Comparison of ENCODE assay signal across 16 mouse cellular contexts in the genomic region with DNA sequence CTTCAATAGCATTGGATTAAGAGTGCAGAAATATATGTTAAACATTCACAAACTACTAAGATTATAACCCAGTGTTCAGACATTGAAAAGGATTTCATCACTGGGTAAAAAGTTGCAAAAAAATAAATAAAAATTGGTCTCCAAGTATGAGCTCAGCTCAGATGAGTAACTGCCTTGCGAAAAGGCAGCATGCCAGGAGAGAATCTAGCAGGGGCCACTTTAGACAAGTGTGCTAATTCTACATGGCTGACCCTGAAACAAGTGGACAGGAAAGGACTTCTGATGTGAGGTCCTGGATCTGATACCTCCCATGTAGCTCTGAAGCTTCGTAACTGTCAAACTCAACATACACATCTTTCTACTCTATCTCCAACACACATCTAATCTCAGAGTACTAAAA.
DNase-seq lines count a peak whose midpoint lies in the region; ATAC-seq lines count a peak whose summit lies in the region.
"Had no signal": no experiment of that assay in that cellular context is flagged by ENCODE, and none has a peak within 500 bp of the region (broad histone marks: within the 10 kb centered on the region; RNA-seq: fewer than 3 reads in every experiment).

No protein-coding gene starts in this region.

- no peak for ATAC-seq in midbrain, embryonic 11.5 days (ENCODE audit: low FRiP score)
- ATAC-seq in midbrain, embryonic 15.5 days (replicated peaks), result no peak
- no peak for ATAC-seq in CD4-positive, CD25-positive, alpha-beta regulatory T cell, adult 4 months
- ATAC-seq: hindbrain, postnatal 0 days had no signal

- H3K27ac ChIP-seq in heart, embryonic 10.5 days, result no peak overlapping the region
- no peak overlapping the region for H3K27ac ChIP-seq in midbrain, embryonic 11.5 days (ENCODE audit: low read depth, low read length)
- H3K27ac ChIP-seq in midbrain, embryonic 15.5 days, result no peak overlapping the region
- H3K27ac ChIP-seq: hindbrain, postnatal 0 days; kidney, postnatal 0 days; liver, embryonic 14.5 days; midbrain, embryonic 10.5 days; neural tube, embryonic 13.5 days had no signal

- H3K4me1 ChIP-seq in heart, embryonic 10.5 days, result peaks cover 5% of the 10 kb centered on the region
- H3K4me1 ChIP-seq in midbrain, embryonic 11.5 days (ENCODE audit: control insufficient read depth, insufficient read depth, low read length), result no peaks in the 10 kb centered on the region
- no peaks in the 10 kb centered on the region for H3K4me1 ChIP-seq in midbrain, embryonic 15.5 days

- peak; percentile 16 to 27 for DNase-seq in heart, adult 18-20 months
- no peak for DNase-seq in heart, embryonic 10.5 days (ENCODE audit: low spot score)
- peak; percentile 49 for DNase-seq in midbrain, embryonic 11.5 days (ENCODE audit: low spot score, missing footprints)
- peak; percentile 72 for DNase-seq in adrenal gland, adult 8-10 months
- DNase-seq in layer of hippocampus, adult 8-10 months (ENCODE audit: low spot score in 2 of 2), result no peak
- DNase-seq: cerebellum, postnatal 10 days; embryo, embryonic 11 days; kidney, adult 11 months; right cerebral cortex, postnatal 14 days had no signal

- H3K4me3 ChIP-seq in heart, embryonic 10.5 days, result no peak overlapping the region
- no peak overlapping the region for H3K4me3 ChIP-seq in midbrain, embryonic 11.5 days (ENCODE audit: low read depth, low read length)
- no peak overlapping the region for H3K4me3 ChIP-seq in midbrain, embryonic 15.5 days
- H3K4me3 ChIP-seq: midbrain, embryonic 10.5 days; neural tube, embryonic 13.5 days had no signal

- peaks cover 2% of the 10 kb centered on the region; the same call in 1 of the 2 replicates for H3K36me3 ChIP-seq in heart, embryonic 10.5 days
- H3K36me3 ChIP-seq in midbrain, embryonic 11.5 days (ENCODE audit: control insufficient read depth, insufficient read depth, low read length), result no peaks in the 10 kb centered on the region
- H3K36me3 ChIP-seq in midbrain, embryonic 15.5 days (replicated peaks), result no peaks in the 10 kb centered on the region

- no peak overlapping the region for H3K9ac ChIP-seq in midbrain, embryonic 11.5 days (ENCODE audit: low read length)
- H3K9ac ChIP-seq in midbrain, embryonic 15.5 days, result no peak overlapping the region
- H3K9ac ChIP-seq: liver, embryonic 14.5 days; neural tube, embryonic 13.5 days had no signal

- no peaks in the 10 kb centered on the region for H3K27me3 ChIP-seq in heart, embryonic 10.5 days (ENCODE audit: insufficient read depth, poor library complexity, severe bottlenecking)
- no peaks in the 10 kb centered on the region for H3K27me3 ChIP-seq in midbrain, embryonic 11.5 days (ENCODE audit: control insufficient read depth, insufficient read depth, low read length)
- H3K27me3 ChIP-seq in midbrain, embryonic 15.5 days (replicated peaks), result no peaks in the 10 kb centered on the region
- H3K27me3 ChIP-seq: neural tube, embryonic 13.5 days had no signal

- 85% methylated on average over 2 of the region's 2 CpGs for WGBS in heart, embryonic 10.5 days
- 93% methylated on average over 2 of the region's 2 CpGs for WGBS in midbrain, embryonic 11.5 days
- WGBS in midbrain, embryonic 15.5 days, result 99% methylated on average over 2 of the region's 2 CpGs

- H3K9me3 ChIP-seq in heart, embryonic 10.5 days, result no peaks in the 10 kb centered on the region
- H3K9me3 ChIP-seq in midbrain, embryonic 11.5 days (ENCODE audit: control insufficient read depth, low read length), result no peaks in the 10 kb centered on the region
- H3K9me3 ChIP-seq in midbrain, embryonic 15.5 days, result no peaks in the 10 kb centered on the region
- H3K9me3 ChIP-seq: midbrain, embryonic 10.5 days; neural tube, embryonic 13.5 days had no signal

- H3K4me2 ChIP-seq in midbrain, embryonic 11.5 days, result no peak overlapping the region
- H3K4me2 ChIP-seq in midbrain, embryonic 15.5 days, result no peak overlapping the region
- H3K4me2 ChIP-seq: neural tube, embryonic 13.5 days had no signal

Comparison
In these comparisons a context has a peak if more than half of its experiments do, and no peak if none do; other contexts are left out.
1. DNase-seq: peak in heart, adult 18-20 months (2 of 2), midbrain, embryonic 11.5 days (single experiment) and adrenal gland, adult 8-10 months (single experiment); none in heart, embryonic 10.5 days (single experiment) and layer of hippocampus, adult 8-10 months (0 of 2).